Mouse (Mus musculus) erythroblast, embryonic 14.5 days (primary cell): ENCODE measurements around the gene Lap3.

Experiments
- GATA1 ChIP-seq: IDR thresholded peaks from 2 replicates; pipeline ENCODE4 v1.6.1; 2012; ENCODE audit warnings: low read length, inconsistent platforms, mixed read lengths
- TAL1 ChIP-seq: IDR thresholded peaks from 3 replicates; pipeline ENCODE4 v1.6.1; 2012; ENCODE audit warnings: low read length, inconsistent platforms, mixed read lengths

DNA sequence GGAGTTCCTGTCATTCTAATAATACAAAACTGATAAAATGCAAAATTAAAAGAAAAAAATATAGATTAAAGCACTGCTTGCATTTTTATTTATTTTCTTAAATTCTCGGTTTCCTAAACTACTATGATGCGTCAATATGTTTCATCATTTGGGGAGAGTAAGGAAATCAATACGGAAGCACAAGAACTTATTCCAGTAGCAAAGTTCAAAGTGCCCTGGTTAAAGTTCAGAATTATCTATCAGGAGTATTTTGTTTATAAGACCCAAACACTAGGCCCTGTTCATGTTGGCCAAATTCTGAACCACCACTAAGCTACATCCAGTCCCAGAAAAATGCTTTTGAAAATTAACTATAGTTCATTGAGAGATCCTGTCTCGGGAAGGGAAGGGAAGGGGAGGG is 18.4 kb upstream of the Lap3 start:
- TF ChIP-seq GATA1 (no peak), TAL1 (no peak)
